Comparison of ENCODE assay signal across 15 mouse cellular contexts in the genomic region with DNA sequence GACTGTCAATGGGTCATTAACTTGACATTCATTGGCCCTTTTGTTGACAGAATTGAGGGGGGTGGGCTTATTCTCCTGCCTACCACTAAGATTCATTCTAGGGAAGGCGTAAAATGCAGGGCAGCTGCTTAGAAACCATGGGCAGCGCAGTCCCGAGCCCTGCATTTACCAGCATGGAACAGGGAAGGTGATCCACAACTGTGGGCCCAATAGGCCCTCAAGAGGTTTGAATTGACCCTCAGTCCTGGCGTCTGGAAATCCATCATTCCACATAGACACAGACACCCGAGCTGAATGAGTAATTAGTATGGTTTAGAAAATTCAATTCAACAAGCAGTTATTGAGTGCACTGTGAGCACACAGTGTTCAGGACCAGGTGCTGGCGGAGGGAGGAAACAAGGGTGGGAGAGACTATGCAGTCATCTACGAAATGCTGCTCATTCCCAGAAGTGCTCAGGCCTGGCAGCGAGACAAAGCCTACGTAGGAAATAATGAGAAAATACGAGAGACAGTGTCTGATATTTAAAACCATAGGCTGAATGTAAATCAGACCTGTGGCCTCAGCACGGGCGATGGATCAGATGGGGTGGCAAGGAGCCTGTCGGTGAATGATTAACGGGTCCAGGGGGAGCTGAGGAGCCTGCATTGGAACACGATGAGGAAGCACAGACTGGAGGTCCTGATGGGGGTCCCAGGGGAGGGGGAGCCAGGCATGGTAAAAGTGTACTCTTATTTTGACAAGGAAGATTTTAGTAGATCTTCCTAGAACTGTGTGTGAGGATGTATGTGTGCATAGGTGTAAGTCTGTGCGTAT. TPM values are rescaled to one million over a fixed set of nuclear protein-coding genes. Genes with fewer than 3 reads are reported as not detected.
A peak's percentile ranks its signal among the peaks of the same experiment; 100 is the strongest.
DNase-seq lines count a peak whose midpoint lies in the region; ATAC-seq and TF ChIP-seq lines count a peak whose summit lies in the region.
"Had no signal": no experiment of that assay in that cellular context is flagged by ENCODE, and none has a peak within 500 bp of the region (broad histone marks: within the 10 kb centered on the region; RNA-seq: fewer than 3 reads in every experiment).

No protein-coding gene starts in this region.

- H3K27me3 ChIP-seq in forebrain, embryonic 12.5 days = no peaks in the 10 kb centered on the region
- H3K27me3 ChIP-seq in forebrain, embryonic 10.5 days (ENCODE audit: poor library complexity, severe bottlenecking) = no peaks in the 10 kb centered on the region
- no peaks in the 10 kb centered on the region for H3K27me3 ChIP-seq in hindbrain, embryonic 12.5 days
- no peaks in the 10 kb centered on the region for H3K27me3 ChIP-seq in midbrain, embryonic 16.5 days (ENCODE audit: control insufficient read depth, insufficient read depth, low read depth, low read length)
- no peaks in the 10 kb centered on the region for H3K27me3 ChIP-seq in stomach, postnatal 0 days (ENCODE audit: control insufficient read depth, insufficient read depth, low read length)
- H3K27me3 ChIP-seq: embryonic facial prominence, embryonic 12.5 days; limb, embryonic 15.5 days had no signal

- H3K27ac ChIP-seq in forebrain, embryonic 12.5 days = 0 out of 2 replicates have a peak overlapping the region, but pooled peaks have one; percentile 13
- no peak overlapping the region for H3K27ac ChIP-seq in forebrain, embryonic 10.5 days
- H3K27ac ChIP-seq in hindbrain, embryonic 12.5 days = peak overlapping the region; percentile 68
- peak overlapping the region; percentile 40 for H3K27ac ChIP-seq in midbrain, embryonic 16.5 days (ENCODE audit: low read length)
- no peak overlapping the region for H3K27ac ChIP-seq in stomach, postnatal 0 days (replicated peaks)
- H3K27ac ChIP-seq: embryonic facial prominence, embryonic 12.5 days; limb, embryonic 15.5 days had no signal

- peaks cover 26% of the 10 kb centered on the region for H3K4me1 ChIP-seq in forebrain, embryonic 12.5 days
- peaks cover 20% of the 10 kb centered on the region for H3K4me1 ChIP-seq in forebrain, embryonic 10.5 days
- H3K4me1 ChIP-seq in hindbrain, embryonic 12.5 days = peaks cover 16% of the 10 kb centered on the region
- H3K4me1 ChIP-seq in midbrain, embryonic 16.5 days (ENCODE audit: control insufficient read depth, insufficient read depth, low read length) = peaks cover 6% of the 10 kb centered on the region; the same call in 1 of the 2 replicates
- no peaks in the 10 kb centered on the region for H3K4me1 ChIP-seq in stomach, postnatal 0 days (replicated peaks; ENCODE audit: control insufficient read depth, insufficient read depth)

- TF ChIP-seq CTCF in brain, embryonic 14.5 days (IDR thresholded peaks at IDR 0.05; ENCODE audit: borderline replicate concordance, extremely low read depth, insufficient read depth, insufficient read length) = no peak
- no peak for TF ChIP-seq CTCF in stomach, postnatal 0 days (IDR thresholded peaks at IDR 0.05; ENCODE audit: low read depth)

- WGBS in forebrain, embryonic 12.5 days = 48% methylated on average over 16 of the region's 16 CpGs
- 81% methylated on average over 16 of the region's 16 CpGs for WGBS in forebrain, embryonic 10.5 days
- WGBS in hindbrain, embryonic 12.5 days = 28% methylated on average over 16 of the region's 16 CpGs
- 42% methylated on average over 16 of the region's 16 CpGs for WGBS in midbrain, embryonic 16.5 days
- 48% methylated on average over 16 of the region's 16 CpGs for WGBS in stomach, postnatal 0 days

- H3K36me3 ChIP-seq in forebrain, embryonic 12.5 days (replicated peaks) = no peaks in the 10 kb centered on the region
- no peaks in the 10 kb centered on the region for H3K36me3 ChIP-seq in forebrain, embryonic 10.5 days (replicated peaks)
- H3K36me3 ChIP-seq in hindbrain, embryonic 12.5 days = no peaks in the 10 kb centered on the region
- H3K36me3 ChIP-seq in midbrain, embryonic 16.5 days (ENCODE audit: control insufficient read depth, insufficient read depth, low read length) = no peaks in the 10 kb centered on the region
- H3K36me3 ChIP-seq in stomach, postnatal 0 days (ENCODE audit: control insufficient read depth, insufficient read depth, low read length) = no peaks in the 10 kb centered on the region
- H3K36me3 ChIP-seq: embryonic facial prominence, embryonic 12.5 days; limb, embryonic 15.5 days had no signal

- H3K9ac ChIP-seq in forebrain, embryonic 12.5 days = no peak overlapping the region
- H3K9ac ChIP-seq in hindbrain, embryonic 12.5 days = no peak overlapping the region
- no peak overlapping the region; the same call in 1 of the 2 replicates for H3K9ac ChIP-seq in midbrain, embryonic 16.5 days (ENCODE audit: low read depth, low read length)
- H3K9ac ChIP-seq in stomach, postnatal 0 days (ENCODE audit: low read length) = no peak overlapping the region
- H3K9ac ChIP-seq: embryonic facial prominence, embryonic 12.5 days; limb, embryonic 15.5 days had no signal

- no peak for DNase-seq in forebrain, embryonic 10.5 days (ENCODE audit: extremely low spot score, low spot score)
- DNase-seq in brain, embryonic 14.5 days (ENCODE audit: low read depth) = peak; percentile 71
- DNase-seq in stomach, postnatal 0 days (ENCODE audit: low spot score) = no peak
- no peak for DNase-seq in frontal cortex, adult 2 months (ENCODE audit: extremely low spot score in 1 of 2, low spot score in 1 of 2)
- DNase-seq: adrenal gland, adult 2 months had no signal

- TF ChIP-seq EP300 in stomach, postnatal 0 days (optimal IDR thresholded peaks at IDR 0.05) = no peak

- H3K4me3 ChIP-seq in forebrain, embryonic 12.5 days (replicated peaks) = no peak overlapping the region
- H3K4me3 ChIP-seq in forebrain, embryonic 10.5 days = no peak overlapping the region
- H3K4me3 ChIP-seq in hindbrain, embryonic 12.5 days = no peak overlapping the region
- H3K4me3 ChIP-seq in midbrain, embryonic 16.5 days (ENCODE audit: low read depth, low read length) = no peak overlapping the region
- H3K4me3 ChIP-seq in stomach, postnatal 0 days (ENCODE audit: low read depth, low read length) = no peak overlapping the region
- H3K4me3 ChIP-seq: embryonic facial prominence, embryonic 12.5 days; limb, embryonic 15.5 days had no signal

- H3K4me2 ChIP-seq in forebrain, embryonic 12.5 days = no peak overlapping the region
- H3K4me2 ChIP-seq in hindbrain, embryonic 12.5 days (replicated peaks) = peak overlapping the region; percentile 15; the same call in 1 of the 2 replicates
- no peak overlapping the region for H3K4me2 ChIP-seq in midbrain, embryonic 16.5 days (ENCODE audit: low read length)
- H3K4me2 ChIP-seq in stomach, postnatal 0 days (replicated peaks; ENCODE audit: low read depth) = no peak overlapping the region
- H3K4me2 ChIP-seq: embryonic facial prominence, embryonic 12.5 days; limb, embryonic 15.5 days had no signal

- ATAC-seq in forebrain, embryonic 12.5 days (ENCODE audit: low FRiP score) = peak; percentile 73; the same call in 1 of the 2 replicates
- ATAC-seq in hindbrain, embryonic 12.5 days (ENCODE audit: low FRiP score) = peak; percentile 81
- ATAC-seq in midbrain, embryonic 16.5 days = peak; percentile 69
- ATAC-seq in megakaryocyte, adult 5-6 weeks (ENCODE audit: poor library complexity, severe bottlenecking) = no peak
- ATAC-seq in stomach, postnatal 0 days (ENCODE audit: low FRiP score, low TSS enrichment) = no peak
- ATAC-seq: lung, postnatal 0 days had no signal

- no peak for TF ChIP-seq POLR2A in brain, embryonic 14.5 days (IDR thresholded peaks at IDR 0.05; ENCODE audit: borderline replicate concordance, extremely low read depth, insufficient read depth, insufficient read length, poor library complexity, severe bottlenecking)

- H3K9me3 ChIP-seq in forebrain, embryonic 12.5 days = no peaks in the 10 kb centered on the region
- no peaks in the 10 kb centered on the region for H3K9me3 ChIP-seq in forebrain, embryonic 10.5 days
- H3K9me3 ChIP-seq in hindbrain, embryonic 12.5 days (replicated peaks) = no peaks in the 10 kb centered on the region
- H3K9me3 ChIP-seq in midbrain, embryonic 16.5 days (replicated peaks; ENCODE audit: control insufficient read depth, low read length, poor library complexity, severe bottlenecking) = no peaks in the 10 kb centered on the region
- H3K9me3 ChIP-seq in stomach, postnatal 0 days (ENCODE audit: control insufficient read depth, low read length) = no peaks in the 10 kb centered on the region
- H3K9me3 ChIP-seq: embryonic facial prominence, embryonic 12.5 days; limb, embryonic 15.5 days had no signal

RNA-seq across cellular contexts. Expression of gene Cd2, which starts 50.5 kb away (rescaled TPM):
- not detected in 2 replicates for polyA plus RNA-seq in forebrain, embryonic 12.5 days (2016; fragmentation: Nextera tagmentation; extraction: Ambion mirVana)
- polyA plus RNA-seq in forebrain, embryonic 10.5 days (2016; fragmentation: Nextera tagmentation; extraction: Ambion mirVana) = not detected in 2 replicates
- polyA plus RNA-seq in brain, embryonic 14.5 days (2012; rRNA removed) = 0.08 TPM in 1 of 2 replicates, not detected in the other
- not detected in 2 replicates for polyA plus RNA-seq in hindbrain, embryonic 12.5 days (2016; fragmentation: Nextera tagmentation; extraction: Ambion mirVana)
- polyA plus RNA-seq in midbrain, embryonic 16.5 days (2015; fragmentation: Nextera tagmentation; extraction: Ambion mirVana) = not detected in 2 replicates
- 3.1 and 3.2 TPM in 2 replicates for total RNA-seq in megakaryocyte, adult 5-6 weeks (2015)
- total RNA-seq in megakaryocyte, adult 5-6 weeks (2017) = 6.6 and 7.3 TPM in 2 replicates
- polyA plus RNA-seq in stomach, postnatal 0 days (2015; fragmentation: Nextera tagmentation; extraction: Ambion mirVana) = 0.17 TPM in 1 of 2 replicates, not detected in the other
- polyA plus RNA-seq in frontal cortex, adult 2 months (2012; rRNA removed) = 0.11 and 0.14 TPM in 2 replicates
- total RNA-seq: gastrocnemius, adult 18-20 months; layer of hippocampus, adult 18-20 months had no signal
- polyA plus RNA-seq: embryonic facial prominence, embryonic 12.5 days; heart, postnatal 0 days; limb, embryonic 15.5 days had no signal

Comparison
In these comparisons a context has a peak if more than half of its experiments do, and no peak if none do; other contexts are left out.
1. H3K27ac ChIP-seq: peak in forebrain, embryonic 12.5 days (single experiment), hindbrain, embryonic 12.5 days (single experiment) and midbrain, embryonic 16.5 days (single experiment); none in forebrain, embryonic 10.5 days (single experiment) and stomach, postnatal 0 days (single experiment).
2. ATAC-seq: peak in forebrain, embryonic 12.5 days (single experiment), hindbrain, embryonic 12.5 days (single experiment) and midbrain, embryonic 16.5 days (single experiment); none in megakaryocyte, adult 5-6 weeks (single experiment) and stomach, postnatal 0 days (single experiment).